Mouse (Mus musculus) right cerebral cortex, postnatal 14 days (tissue): ENCODE data around the gene Tpk1.
"Not testable (repeated sequence)": the region's sequence is repeated elsewhere in the genome, so short reads cannot be mapped to it uniquely, and the experiment has no call there.

Experiments
- DNase-seq: peaks from one replicate; pipeline ENCODE4 v3.0.0; 2022

Tpk1 gene

DNA sequence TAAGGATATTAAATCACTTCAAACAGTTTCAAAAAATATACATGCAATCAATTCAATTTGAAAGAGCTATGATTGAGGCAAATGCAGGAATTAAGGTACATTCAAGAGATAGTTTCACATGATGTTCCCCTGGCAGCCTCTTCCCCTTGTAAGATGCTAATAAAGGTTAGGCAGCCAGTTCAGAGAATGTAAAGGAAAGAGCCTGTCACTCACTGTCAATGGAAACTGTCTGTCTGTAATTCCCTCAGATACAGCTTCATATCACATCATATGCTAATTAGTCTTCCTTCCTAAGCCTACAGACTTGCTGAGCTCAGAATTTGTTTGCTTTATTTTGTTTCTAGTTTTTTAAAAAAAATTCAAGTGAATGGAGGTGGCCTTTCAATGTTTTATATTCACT is 147.7 kb downstream of the Tpk1 start:
- no peak for DNase-seq

DNA sequence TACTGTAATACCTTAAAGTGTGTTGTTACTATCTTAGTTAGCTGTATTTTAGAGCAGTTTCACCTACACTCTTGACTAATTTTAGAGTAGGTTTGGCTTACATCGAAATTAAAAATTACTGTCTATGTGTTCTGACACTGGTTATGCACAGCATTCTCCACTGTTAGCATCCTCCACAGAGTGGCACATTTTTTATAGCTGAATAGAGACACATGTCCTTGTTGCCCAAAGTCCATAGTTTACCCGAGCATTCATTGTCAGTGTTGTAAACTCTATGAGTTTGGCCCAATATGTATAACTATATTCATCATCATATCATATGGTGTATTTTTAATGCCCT is 148.8 kb downstream of the Tpk1 start:
- DNase-seq: no peak

- DNase-seq: no peak
Observed at GRCm38 (mm10) chr6:43516593-43517315, 149.3 kb downstream of the Tpk1 start.

DNA sequence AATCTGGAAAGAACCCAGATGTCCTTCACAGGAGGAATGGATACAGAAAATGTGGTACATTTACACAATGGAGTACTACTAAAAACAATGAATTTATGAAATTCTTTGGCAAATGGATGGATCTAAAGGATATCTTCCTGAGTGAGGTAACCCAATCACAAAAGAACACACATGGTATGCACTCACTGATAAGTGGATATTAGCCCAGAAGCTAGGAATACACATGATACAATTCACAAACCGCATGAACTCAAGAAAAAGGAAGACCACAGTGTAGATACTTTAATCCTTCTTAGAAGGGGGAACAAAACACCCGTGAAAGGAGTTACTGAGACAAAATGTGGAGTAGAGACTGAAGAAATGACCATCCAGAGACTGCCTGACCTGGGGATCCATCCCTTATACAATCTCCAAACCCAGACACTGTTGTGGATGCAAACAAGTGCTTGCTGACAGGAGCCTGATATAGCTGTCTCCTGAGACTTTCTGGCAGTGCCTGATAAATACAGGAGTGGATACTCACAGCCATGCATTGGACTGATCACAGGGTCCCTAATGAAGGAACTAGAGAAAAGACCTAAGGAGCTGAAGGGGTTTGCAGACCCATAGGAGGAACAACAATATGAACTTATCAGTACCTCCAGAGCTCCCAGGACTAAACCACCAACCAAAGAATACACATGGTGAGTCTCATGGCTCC is 159.2 kb downstream of the Tpk1 start:
- DNase-seq: not testable (repeated sequence)

GRCm38 (mm10) chr6:43504609-43505230 is 161.4 kb downstream of the Tpk1 start:
- DNase-seq: no peak

- no peak for DNase-seq
Observed at GRCm38 (mm10) chr6:43492367-43492766, 173.7 kb downstream of the Tpk1 start.

DNA sequence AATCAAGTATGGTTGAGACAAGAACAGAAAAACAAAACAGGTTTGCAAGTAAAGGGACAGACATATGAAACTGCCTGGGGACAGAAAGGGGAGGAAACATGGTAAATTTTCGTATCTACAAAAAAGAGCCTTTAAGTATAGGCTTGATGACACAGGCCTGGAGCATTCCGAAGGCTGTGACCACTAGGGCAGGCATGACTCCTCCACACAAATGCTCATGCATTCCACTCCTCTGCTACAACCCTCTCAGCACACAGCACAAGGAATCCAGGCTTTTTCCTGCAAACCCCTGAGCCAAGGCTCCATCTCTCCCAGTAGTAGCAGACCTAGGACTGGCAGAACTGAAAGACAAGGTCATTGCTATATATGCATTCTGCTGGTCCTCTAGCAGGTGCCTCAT is 179.4 kb downstream of the Tpk1 start:
- no peak for DNase-seq

DNA sequence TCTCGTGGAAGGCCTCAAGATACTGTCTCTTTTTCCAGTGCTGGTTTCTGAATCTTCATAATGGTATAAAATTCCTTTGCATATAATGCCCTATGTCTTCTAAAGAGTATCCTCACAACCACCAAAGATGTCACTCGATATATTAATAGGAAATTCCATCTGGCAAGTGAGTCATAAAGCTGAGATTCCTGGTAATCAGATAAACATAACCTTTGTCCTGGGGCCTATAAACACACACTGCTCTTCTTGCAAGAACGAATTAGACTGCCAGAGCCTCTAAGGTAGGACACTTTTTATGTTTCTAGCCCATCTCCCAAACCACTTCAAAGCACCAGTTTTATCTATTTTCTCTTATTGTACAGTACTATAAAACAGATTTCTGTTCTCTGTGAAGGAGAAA is 185.4 kb downstream of the Tpk1 start:
- no peak for DNase-seq

DNA sequence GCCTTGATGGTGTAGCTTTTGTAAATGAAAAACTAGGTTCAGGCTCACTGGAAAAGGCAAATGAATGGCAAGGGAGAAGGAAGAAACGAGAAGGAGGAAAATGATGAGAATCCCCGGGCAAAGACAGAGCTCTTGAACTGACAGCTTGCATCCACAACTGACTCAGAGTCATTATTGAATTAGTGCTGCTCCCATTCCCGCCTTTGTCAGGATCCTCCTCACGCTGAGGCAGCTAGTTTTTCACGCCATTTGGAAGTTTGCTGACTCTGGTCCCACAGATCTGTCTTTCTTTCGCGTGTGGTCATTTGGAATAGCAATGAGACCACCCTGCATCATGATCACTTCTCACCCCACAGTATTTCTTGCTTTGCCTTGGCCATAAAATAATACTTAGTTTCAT is 187.3 kb downstream of the Tpk1 start:
- DNase-seq: no peak

GRCm38 (mm10) chr6:43476406-43476805 is 189.7 kb downstream of the Tpk1 start:
- DNase-seq: no peak

DNA sequence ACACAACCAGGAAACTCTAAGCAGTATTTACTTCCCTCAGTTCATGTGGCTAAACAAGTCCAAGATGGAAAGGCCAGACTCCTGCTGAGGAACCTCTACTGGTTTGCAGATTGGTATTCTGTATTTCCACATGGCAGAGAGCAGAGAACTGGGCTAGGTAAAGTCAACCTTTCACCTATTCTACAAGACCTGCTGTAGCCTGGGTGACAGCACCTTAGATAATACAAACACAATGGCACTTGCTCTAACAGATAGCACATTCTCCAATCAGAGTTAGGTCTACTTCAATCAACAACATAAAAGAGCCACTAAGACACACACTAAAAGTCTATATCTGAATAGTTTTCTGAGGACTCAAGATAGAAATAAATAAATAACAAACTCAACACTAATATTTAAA is 190.2 kb downstream of the Tpk1 start:
- no peak for DNase-seq

- DNase-seq: no peak
Observed at GRCm38 (mm10) chr6:43471556-43471955, 194.5 kb downstream of the Tpk1 start.

DNA sequence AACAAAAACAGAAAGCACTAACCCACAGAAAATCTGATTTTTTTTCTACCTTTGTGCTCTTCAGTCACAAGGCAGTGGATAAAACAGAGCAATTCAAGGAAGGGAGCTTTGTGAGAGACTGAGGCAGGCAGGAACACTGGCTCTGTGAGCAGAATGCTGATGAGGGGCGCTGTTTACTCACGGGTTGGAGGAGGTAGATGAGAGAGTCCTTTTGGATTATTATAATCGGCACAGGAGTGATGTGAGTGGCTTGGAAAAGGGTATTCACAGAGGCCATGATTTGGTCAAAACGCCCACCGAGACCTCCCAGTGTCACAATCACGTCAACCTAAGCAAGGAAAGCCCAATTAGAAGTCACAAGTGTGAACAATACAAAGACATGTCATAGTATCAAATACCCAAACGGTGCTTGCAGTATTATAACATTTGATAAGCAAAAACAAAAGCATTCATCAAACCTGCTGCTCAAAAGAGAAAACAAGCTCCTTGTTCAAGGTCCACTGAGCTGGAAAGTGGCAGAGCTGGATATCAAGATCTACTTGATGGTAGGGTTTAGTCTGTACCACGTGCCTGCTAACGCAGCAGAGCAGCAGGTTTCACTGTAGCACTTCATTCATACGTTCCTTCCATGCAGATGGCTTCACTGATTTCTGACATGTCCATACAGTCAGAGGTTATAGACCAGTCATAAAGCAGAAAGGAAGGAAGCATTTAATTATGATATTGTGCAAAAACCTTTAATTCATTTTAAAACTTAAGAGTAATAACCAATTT is 197.1 kb downstream of the Tpk1 start:
- no peak for DNase-seq

- DNase-seq: no peak
Observed at GRCm38 (mm10) chr6:43462849-43463369, 203.2 kb downstream of the Tpk1 start.

GRCm38 (mm10) chr6:43462189-43462848 is 203.8 kb downstream of the Tpk1 start:
- no peak for DNase-seq

GRCm38 (mm10) chr6:43459082-43459481 is 207.0 kb downstream of the Tpk1 start:
- DNase-seq: no peak

DNA sequence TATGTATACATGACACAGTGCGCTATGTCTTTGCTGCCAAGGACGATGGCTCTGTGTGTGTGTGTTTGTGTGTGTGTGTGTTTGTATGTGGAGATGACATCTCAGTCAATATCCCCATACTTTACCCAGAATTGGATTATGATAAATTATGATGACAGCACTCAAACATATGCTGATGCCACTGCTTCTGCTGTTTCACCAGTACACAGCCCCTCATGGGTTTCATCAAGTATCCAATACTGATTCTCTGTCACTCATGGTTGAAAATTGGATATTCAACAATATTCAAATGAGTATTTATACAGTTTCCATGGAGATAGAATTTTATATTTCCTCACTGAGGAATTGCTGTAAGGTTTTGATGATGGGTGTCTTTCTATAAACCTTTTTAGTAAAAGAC is 208.1 kb downstream of the Tpk1 start:
- no peak for DNase-seq

GRCm38 (mm10) chr6:43449498-43449897 is 216.6 kb downstream of the Tpk1 start:
- no peak for DNase-seq

- DNase-seq: no peak
Observed at GRCm38 (mm10) chr6:43445856-43446255, 220.2 kb downstream of the Tpk1 start.

DNA sequence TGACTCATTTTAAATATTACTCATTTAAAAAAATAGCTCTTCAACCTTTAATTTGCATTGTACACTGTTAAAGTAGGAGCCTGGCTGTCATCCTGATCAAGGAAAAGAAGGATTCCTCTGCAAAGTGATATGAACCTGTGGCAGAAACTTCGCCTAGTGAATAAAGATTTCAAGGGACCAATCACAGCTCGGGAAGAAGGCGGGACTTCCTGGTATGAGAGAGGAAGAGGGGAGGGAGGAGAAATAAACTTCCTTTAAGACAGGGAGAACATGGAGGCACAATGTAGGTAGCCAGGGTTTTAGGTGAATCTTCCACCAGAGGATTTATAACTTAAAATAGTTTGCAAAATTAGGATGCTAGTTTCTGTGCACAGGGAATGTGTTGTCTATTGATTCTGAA is 223.9 kb downstream of the Tpk1 start:
- DNase-seq: no peak

DNA sequence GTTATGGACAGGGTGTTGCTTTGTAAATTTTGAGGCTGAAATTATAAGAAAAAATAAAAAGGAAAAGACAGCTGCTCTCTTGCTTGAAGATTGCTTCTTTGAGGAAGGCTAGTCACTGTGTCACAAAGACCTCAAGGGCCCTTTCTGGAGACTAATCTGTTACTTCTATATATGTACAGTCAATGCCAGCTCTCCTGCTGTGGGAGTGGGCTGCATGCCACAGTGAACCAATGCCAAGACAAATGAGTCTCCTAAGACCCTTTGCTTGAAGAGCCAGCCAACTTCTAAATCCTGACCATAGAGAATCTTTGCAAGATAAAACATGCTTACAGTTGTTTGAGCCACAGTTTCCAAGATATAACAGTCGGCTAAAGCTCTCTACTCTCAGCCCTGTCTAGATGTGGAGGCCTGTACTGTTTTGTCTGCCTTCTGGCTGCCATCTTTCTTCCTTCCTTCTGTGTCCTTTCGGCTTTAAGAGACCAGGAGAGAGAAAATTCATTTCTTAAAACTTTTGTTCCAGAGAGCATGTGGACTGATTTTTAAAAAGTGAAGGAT is 230.0 kb downstream of the Tpk1 start:
- no peak for DNase-seq

DNA sequence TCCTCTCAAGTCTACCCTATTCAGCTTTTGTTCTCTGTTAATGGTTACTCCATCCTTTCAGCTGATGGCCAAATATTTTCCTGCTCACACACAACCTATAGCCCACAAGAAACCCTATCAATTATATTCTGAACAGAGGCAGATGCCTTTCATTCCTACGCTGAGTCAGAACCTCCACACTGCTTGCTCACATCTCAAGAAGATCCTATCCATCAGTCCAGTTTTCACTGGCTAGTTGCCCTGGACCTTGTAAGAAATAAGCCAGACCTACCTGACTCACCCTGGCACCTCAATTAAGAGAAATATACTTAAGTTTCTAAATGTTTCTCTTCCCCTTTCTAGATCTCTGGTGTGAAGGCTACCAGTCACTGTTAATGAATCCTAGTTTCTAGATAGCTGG is 231.7 kb downstream of the Tpk1 start:
- DNase-seq: no peak
